Mouse (Mus musculus): ENCODE measurements around the gene Calhm3.

DNA sequence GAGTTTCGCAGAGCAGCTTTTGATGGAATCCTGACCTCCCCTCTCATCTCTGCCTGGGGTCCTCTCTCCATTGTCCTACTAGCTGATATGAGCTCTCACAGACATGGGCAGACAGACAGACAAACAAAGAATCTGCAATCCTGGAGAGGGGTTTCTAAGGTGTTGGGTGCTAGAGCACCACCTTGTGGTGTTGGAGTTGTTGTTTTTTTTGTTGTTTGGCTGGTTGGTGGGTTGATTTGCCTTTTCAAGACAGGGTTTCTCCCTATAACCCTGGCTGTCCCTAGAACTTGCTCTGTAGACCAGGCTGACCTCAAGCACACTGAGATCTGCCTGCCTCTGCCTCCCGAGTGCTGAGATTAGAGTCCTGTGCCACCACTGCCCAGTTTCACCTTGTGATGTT, 17.9 kb upstream of the Calhm3 start:
- TF ChIP-seq POLR2A (IDR thresholded peaks at IDR 0.05; ENCODE audit: low read depth, low read length), result no peak
- TF ChIP-seq CTCF (IDR thresholded peaks at IDR 0.05; ENCODE audit: borderline replicate concordance, insufficient read depth, low read length), result no peak

Data from embryonic fibroblast, embryonic 13.5 days (primary cell).